Mouse (Mus musculus) limb, embryonic 12.5 days (tissue): Measurements from ENCODE around the gene A730071L15Rik. TPM values are rescaled to one million over a fixed set of nuclear protein-coding genes. Genes with fewer than 3 reads are reported as not detected.

Source experiments
- ATAC-seq: fragments of 200-750 bp; cut with Nextera tagmentation; 2 replicates; pipeline ENCODE4 v1.8.0; 2017; ENCODE audit warnings: low read depth, moderate TSS enrichment; ENCODE audit not compliant: insufficient number of reproducible peaks, insufficient read depth, low FRiP score, low TSS enrichment
- H3K27ac ChIP-seq: fragments of 300-500 bp; sonication (generic); 2 replicates; pipeline ENCODE4 v1.5.1; 2016; ENCODE audit warnings: mild to moderate bottlenecking, moderate library complexity
- H3K27me3 ChIP-seq: fragments of 300-500 bp; sonication (generic); 2 replicates; pipeline ENCODE4 v1.6.1; 2016; ENCODE audit warnings: mild to moderate bottlenecking, moderate library complexity
- H3K36me3 ChIP-seq: fragments of 300-500 bp; sonication (generic); 2 replicates; pipeline ENCODE4 v1.6.1; 2016; ENCODE audit warnings: mild to moderate bottlenecking, moderate library complexity
- H3K4me1 ChIP-seq: fragments of 300-500 bp; sonication (generic); replicated peaks from 2 replicates; pipeline ENCODE4 v1.6.1; 2016
- H3K4me2 ChIP-seq: fragments of 300-500 bp; sonication (generic); 2 replicates; pipeline ENCODE4 v1.6.1; 2016; ENCODE audit warnings: mild to moderate bottlenecking, moderate library complexity
- H3K4me3 ChIP-seq: fragments of 300-500 bp; sonication (generic); replicated peaks from 2 replicates; pipeline ENCODE4 v1.5.1; 2016; ENCODE audit warnings: mild to moderate bottlenecking
- H3K9ac ChIP-seq: fragments of 300-500 bp; sonication (generic); replicated peaks from 2 replicates; pipeline ENCODE4 v1.6.1; 2016; ENCODE audit warnings: mild to moderate bottlenecking, moderate library complexity
- H3K9me3 ChIP-seq: fragments of 300-500 bp; sonication (generic); 2 replicates; pipeline ENCODE4 v1.6.1; 2016; ENCODE audit warnings: mild to moderate bottlenecking, moderate library complexity
- WGBS: fragments of 180-500 bp; shearing (Covaris S2); methylation state at CpG from one replicate; pipeline ENCODE4 v1.1.7; 2016; 5-methylcytosine and 5-hydroxymethylcytosine counted together
- polyA plus RNA-seq: library from polyadenylated mRNA; unstranded; fragments of >200 nt; fragmentation: Nextera tagmentation; extraction: Ambion mirVana; gene quantifications from 2 replicates; pipeline ENCODE4 v1.2.1, GENCODE M21; 2016

The A730071L15Rik gene
- polyA plus RNA-seq, 1 experiment from 2014 or later: 0.65 TPM

DNA sequence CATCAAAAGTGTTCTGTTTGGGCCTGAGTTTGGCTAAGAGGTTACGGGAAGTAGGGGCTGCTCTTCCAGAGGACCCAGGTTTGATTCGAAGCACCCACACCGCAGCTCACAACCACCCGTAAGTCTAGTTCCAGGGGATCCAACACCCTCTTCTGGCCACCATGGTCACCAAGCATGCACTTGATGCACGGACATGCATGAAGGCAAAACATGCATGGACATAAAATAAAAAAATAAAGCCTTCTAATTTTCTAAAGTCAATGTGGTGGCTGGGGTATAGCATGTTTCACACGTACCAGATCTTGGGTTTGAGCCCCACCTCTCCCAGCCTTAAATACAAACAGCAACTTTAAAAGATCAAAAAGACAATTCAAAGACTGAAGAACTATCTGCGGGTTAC lies 35.0 kb upstream of the A730071L15Rik start:
- WGBS: 95% methylated on average over 7 of the region's 7 CpGs
- Histone ChIP-seq H3K27me3 (no peaks in the 10 kb centered on the region), H3K4me3 (no peak overlapping the region), H3K4me1 (no peaks in the 10 kb centered on the region), H3K9ac (no peak overlapping the region), H3K36me3 (peaks cover 2% of the 10 kb centered on the region; the same call in 1 of the 2 replicates), H3K9me3 (no peaks in the 10 kb centered on the region), H3K4me2 (no peak overlapping the region), H3K27ac (no peak overlapping the region)
- ATAC-seq: no peak

DNA sequence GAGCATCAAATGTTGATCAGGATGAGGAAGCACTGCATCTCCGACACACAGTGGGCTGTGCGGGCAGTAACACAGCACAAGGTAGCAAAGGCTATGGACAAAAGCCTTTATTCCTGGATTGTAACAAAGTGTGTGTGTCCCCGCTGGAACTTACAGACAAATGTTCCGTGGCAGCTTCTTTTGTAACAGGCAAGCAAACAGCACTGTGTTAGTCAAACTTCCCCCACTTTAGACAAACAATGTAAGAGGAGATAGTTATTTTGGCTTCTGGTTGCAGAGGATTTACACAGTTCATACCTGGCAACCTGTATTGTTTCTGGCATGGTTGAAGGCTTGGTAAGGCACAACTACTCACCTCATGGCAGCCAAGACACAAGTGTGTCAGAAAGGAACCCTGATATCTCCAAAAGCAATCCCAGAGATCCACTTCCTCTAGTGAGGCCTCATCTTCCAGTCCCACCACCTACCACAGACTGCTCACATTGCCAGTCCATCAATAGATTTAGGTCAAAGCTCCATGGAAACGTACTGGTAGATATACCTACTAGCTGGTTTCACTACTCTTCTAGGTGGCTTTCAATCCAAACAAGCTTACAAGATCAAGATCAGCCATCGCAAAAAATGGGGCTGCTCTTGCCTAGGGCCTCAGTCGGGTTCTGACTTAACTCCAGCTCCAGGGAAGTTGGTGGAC lies 34.3 kb upstream of the A730071L15Rik start:
- no peaks in the 10 kb centered on the region for H3K27me3 ChIP-seq

DNA sequence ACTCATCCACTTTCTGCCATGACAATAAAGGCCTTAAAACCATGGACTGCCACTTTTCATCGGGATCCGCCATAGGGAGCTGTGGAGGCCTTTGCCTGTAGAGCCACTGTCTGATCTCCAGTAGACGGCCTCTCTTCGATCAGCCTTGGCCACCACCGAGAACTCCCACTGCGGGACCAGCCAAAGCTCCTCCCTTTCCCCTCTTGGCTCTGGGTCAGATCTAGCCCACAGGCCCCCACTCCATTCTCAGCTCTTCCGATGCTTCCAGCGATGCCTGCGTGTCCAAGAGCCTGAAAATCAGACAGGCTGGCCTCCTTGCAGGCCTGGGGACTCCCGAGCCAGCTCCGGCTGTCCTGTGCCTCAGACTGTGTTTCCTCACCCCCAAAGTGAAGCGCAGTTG lies 33.5 kb upstream of the A730071L15Rik start:
- Histone ChIP-seq H3K27ac (no peak overlapping the region), H3K9ac (no peak overlapping the region), H3K27me3 (no peaks in the 10 kb centered on the region), H3K36me3 (peaks cover 2% of the 10 kb centered on the region; the same call in 1 of the 2 replicates), H3K4me2 (no peak overlapping the region), H3K9me3 (no peaks in the 10 kb centered on the region), H3K4me1 (no peaks in the 10 kb centered on the region), H3K4me3 (no peak overlapping the region)
- no peak for ATAC-seq
- 94% methylated on average over 12 of the region's 12 CpGs for WGBS

More for the DNA sequence above, 34.3 kb upstream of the A730071L15Rik start:
- H3K4me3 ChIP-seq: no peak overlapping the region
- H3K4me2 ChIP-seq: no peak overlapping the region
- H3K9ac ChIP-seq: no peak overlapping the region
- no peak overlapping the region for H3K27ac ChIP-seq
- 94% methylated on average over 7 of the region's 7 CpGs for WGBS
- no peaks in the 10 kb centered on the region for H3K4me1 ChIP-seq
- no peaks in the 10 kb centered on the region for H3K9me3 ChIP-seq
- ATAC-seq: no peak
- H3K36me3 ChIP-seq: peaks cover 2% of the 10 kb centered on the region; the same call in 1 of the 2 replicates

GRCm38 (mm10) chr11:6169041-6169663 lies 30.7 kb upstream of the A730071L15Rik start:
- no peak overlapping the region for H3K4me3 ChIP-seq
- no peak overlapping the region for H3K4me2 ChIP-seq
- no peak overlapping the region for H3K9ac ChIP-seq
- WGBS: 83% methylated on average over 2 of the region's 2 CpGs
- no peaks in the 10 kb centered on the region for H3K9me3 ChIP-seq
- no peaks in the 10 kb centered on the region for H3K27me3 ChIP-seq
- no peak overlapping the region for H3K27ac ChIP-seq
- no peak for ATAC-seq
- no peaks in the 10 kb centered on the region for H3K4me1 ChIP-seq
- peaks cover 2% of the 10 kb centered on the region; the same call in 1 of the 2 replicates for H3K36me3 ChIP-seq

- Histone ChIP-seq H3K4me2 (no peak overlapping the region), H3K4me1 (peaks cover 10% of the 10 kb centered on the region), H3K4me3 (no peak overlapping the region), H3K36me3 (no peaks in the 10 kb centered on the region), H3K9ac (no peak overlapping the region), H3K9me3 (no peaks in the 10 kb centered on the region), H3K27me3 (no peaks in the 10 kb centered on the region), H3K27ac (no peak overlapping the region)
- ATAC-seq: no peak
- 84% methylated on average over 7 of the region's 7 CpGs for WGBS
These were observed 25.1 kb upstream of the A730071L15Rik start for GRCm38 (mm10) chr11:6174719-6175118.

GRCm38 (mm10) chr11:6175506-6175905 lies 24.3 kb upstream of the A730071L15Rik start:
- peaks cover 10% of the 10 kb centered on the region for H3K4me1 ChIP-seq
- no peak overlapping the region for H3K4me2 ChIP-seq
- no peak overlapping the region for H3K27ac ChIP-seq
- no peaks in the 10 kb centered on the region for H3K9me3 ChIP-seq
- H3K27me3 ChIP-seq: no peaks in the 10 kb centered on the region
- H3K9ac ChIP-seq: no peak overlapping the region
- H3K36me3 ChIP-seq: no peaks in the 10 kb centered on the region
- WGBS: 68% methylated on average over 1 of the region's 1 CpGs
- ATAC-seq: no peak
- H3K4me3 ChIP-seq: no peak overlapping the region

- WGBS: 76% methylated on average over 8 of the region's 8 CpGs
- Histone ChIP-seq H3K4me2 (no peak overlapping the region), H3K27me3 (no peaks in the 10 kb centered on the region), H3K9ac (no peak overlapping the region), H3K9me3 (no peaks in the 10 kb centered on the region), H3K4me1 (peaks cover 10% of the 10 kb centered on the region), H3K27ac (peak overlapping the region; percentile 3; the same call in 1 of the 2 replicates), H3K36me3 (no peaks in the 10 kb centered on the region), H3K4me3 (no peak overlapping the region)
- no peak for ATAC-seq
These were observed 21.9 kb upstream of the A730071L15Rik start for GRCm38 (mm10) chr11:6177781-6178420.

GRCm38 (mm10) chr11:6178673-6179166 lies 21.1 kb upstream of the A730071L15Rik start:
- no peak overlapping the region for H3K4me3 ChIP-seq
- H3K4me2 ChIP-seq: no peak overlapping the region
- H3K27ac ChIP-seq: peak overlapping the region; percentile 3; the same call in 1 of the 2 replicates
- ATAC-seq: no peak
- WGBS: 22% methylated on average over 2 of the region's 2 CpGs
- H3K27me3 ChIP-seq: no peaks in the 10 kb centered on the region
- 0 out of 2 replicates have a peak overlapping the region, but pooled peaks have one; percentile 42 for H3K9ac ChIP-seq
- no peaks in the 10 kb centered on the region for H3K36me3 ChIP-seq
- peaks cover 10% of the 10 kb centered on the region for H3K4me1 ChIP-seq
- H3K9me3 ChIP-seq: no peaks in the 10 kb centered on the region

GRCm38 (mm10) chr11:6179194-6179593 lies 20.6 kb upstream of the A730071L15Rik start:
- no peaks in the 10 kb centered on the region for H3K9me3 ChIP-seq
- WGBS: 24% methylated on average over 8 of the region's 8 CpGs
- H3K27me3 ChIP-seq: no peaks in the 10 kb centered on the region
- no peak overlapping the region for H3K4me3 ChIP-seq
- peaks cover 13% of the 10 kb centered on the region for H3K4me1 ChIP-seq
- no peak for ATAC-seq
- no peak overlapping the region for H3K4me2 ChIP-seq
- H3K9ac ChIP-seq: no peak overlapping the region
- no peaks in the 10 kb centered on the region for H3K36me3 ChIP-seq
- H3K27ac ChIP-seq: peak overlapping the region; percentile 3; the same call in 1 of the 2 replicates

- WGBS: 66% methylated on average over 6 of the region's 6 CpGs
- no peaks in the 10 kb centered on the region for H3K27me3 ChIP-seq
- H3K27ac ChIP-seq: no peak overlapping the region
- H3K36me3 ChIP-seq: no peaks in the 10 kb centered on the region
- no peak overlapping the region for H3K9ac ChIP-seq
- no peak overlapping the region for H3K4me2 ChIP-seq
- no peaks in the 10 kb centered on the region for H3K9me3 ChIP-seq
- ATAC-seq: no peak
- no peak overlapping the region for H3K4me3 ChIP-seq
- peaks cover 21% of the 10 kb centered on the region for H3K4me1 ChIP-seq
These were observed 18.9 kb upstream of the A730071L15Rik start for GRCm38 (mm10) chr11:6180811-6181399.

DNA sequence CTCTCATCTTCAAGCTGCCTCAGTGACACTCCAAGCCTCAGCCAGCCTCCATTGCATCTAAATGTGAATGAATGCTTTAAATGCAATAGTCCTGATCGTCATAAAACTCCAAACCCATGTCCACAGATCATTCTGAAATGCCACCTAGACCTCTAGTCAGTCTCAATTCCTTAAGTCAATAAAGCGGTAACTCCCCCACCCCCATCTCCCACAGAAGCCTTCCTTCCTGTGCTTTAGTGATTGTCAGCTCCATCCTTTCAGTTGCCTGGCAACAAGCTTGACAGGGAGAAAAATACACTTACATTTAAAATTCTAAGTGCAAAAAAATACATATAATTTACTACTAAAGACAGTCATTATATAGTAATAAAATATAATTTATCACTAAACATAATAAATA lies 16.6 kb upstream of the A730071L15Rik start:
- no peak for ATAC-seq
- Histone ChIP-seq H3K27me3 (no peaks in the 10 kb centered on the region), H3K9ac (no peak overlapping the region), H3K4me2 (no peak overlapping the region), H3K9me3 (no peaks in the 10 kb centered on the region), H3K27ac (no peak overlapping the region), H3K36me3 (peaks cover 6% of the 10 kb centered on the region; the same call in 1 of the 2 replicates), H3K4me1 (peaks cover 21% of the 10 kb centered on the region), H3K4me3 (no peak overlapping the region)
- 79% methylated on average over 2 of the region's 2 CpGs for WGBS
